Mouse (Mus musculus) kidney, adult 9 months (tissue): ENCODE results near the gene Zfp874a.

Experiments
- DNase-seq: peaks from one replicate; pipeline ENCODE4 v3.0.0; 2022

The Zfp874a gene

GRCm38 (mm10) chr13:67375050-67375911, 76.1 kb downstream of the Zfp874a start, which contains the start of the genes Gm28041 and Zfp456:
Gene Gm28041 (minus strand): TSS chr13:67375733.
Gene Zfp456 (minus strand): TSS chr13:67375810.
- peak; percentile 83 for DNase-seq
